Mouse (Mus musculus) right cerebral cortex, postnatal 4 days (tissue): Measurements from ENCODE around the gene Anks1b.
A peak's percentile ranks its signal among the peaks of the same experiment; 100 is the strongest.

Experiments
- DNase-seq: peaks from one replicate; pipeline ENCODE4 v3.0.0-alpha.2; 2022

Anks1b gene

GRCm38 (mm10) chr10:89873146-89873950, at the start of gene Anks1b:
Gene Anks1b (plus strand): TSS chr10:89873509.
- peak; percentile 76 for DNase-seq

- DNase-seq = no peak
Measured at GRCm38 (mm10) chr10:89823906-89824305, 49.4 kb upstream of the Anks1b start.

GRCm38 (mm10) chr10:89826896-89827295, 46.4 kb upstream of the Anks1b start:
- DNase-seq = no peak

- DNase-seq = no peak
Measured at GRCm38 (mm10) chr10:89832334-89832733, 41.0 kb upstream of the Anks1b start.

GRCm38 (mm10) chr10:89833166-89833565, 40.1 kb upstream of the Anks1b start:
- DNase-seq = peak; percentile 32

GRCm38 (mm10) chr10:89837476-89837875, 35.8 kb upstream of the Anks1b start:
- DNase-seq = no peak

- no peak for DNase-seq
Measured at GRCm38 (mm10) chr10:89838834-89839233, 34.5 kb upstream of the Anks1b start.

GRCm38 (mm10) chr10:89850951-89851350, 22.4 kb upstream of the Anks1b start:
- DNase-seq = no peak

GRCm38 (mm10) chr10:89855251-89855875, 17.9 kb upstream of the Anks1b start:
- DNase-seq = no peak

- DNase-seq = peak; percentile 43
Measured at GRCm38 (mm10) chr10:89856286-89856685, 17.0 kb upstream of the Anks1b start.

- DNase-seq = no peak
Measured at GRCm38 (mm10) chr10:89868211-89868610, 5.1 kb upstream of the Anks1b start.

- no peak for DNase-seq
Measured at GRCm38 (mm10) chr10:89868836-89869235, 4.5 kb upstream of the Anks1b start.

GRCm38 (mm10) chr10:89872501-89873145, 686 bp upstream of the Anks1b start:
- DNase-seq = peak; percentile 69

- no peak for DNase-seq
Measured at GRCm38 (mm10) chr10:89874036-89874435, 727 bp downstream of the Anks1b start.

GRCm38 (mm10) chr10:89883561-89883960, 10.3 kb downstream of the Anks1b start:
- DNase-seq = no peak

- no peak for DNase-seq
Measured at GRCm38 (mm10) chr10:89902720-89903337, 29.5 kb downstream of the Anks1b start.

GRCm38 (mm10) chr10:89911889-89912288, 38.6 kb downstream of the Anks1b start:
- DNase-seq = no peak

- no peak for DNase-seq
Measured at GRCm38 (mm10) chr10:89913174-89913573, 39.9 kb downstream of the Anks1b start.

- no peak for DNase-seq
Measured at GRCm38 (mm10) chr10:89917141-89917540, 43.8 kb downstream of the Anks1b start.

- DNase-seq = no peak
Measured at GRCm38 (mm10) chr10:89921965-89922364, 48.7 kb downstream of the Anks1b start.

GRCm38 (mm10) chr10:89942180-89942579, 68.9 kb downstream of the Anks1b start:
- no peak for DNase-seq

GRCm38 (mm10) chr10:89946636-89947349, 73.5 kb downstream of the Anks1b start:
- DNase-seq = no peak

GRCm38 (mm10) chr10:89974361-89974760, 101.1 kb downstream of the Anks1b start:
- DNase-seq = no peak
